Mouse (Mus musculus) left cerebral cortex, adult 9 months (tissue): Measurements from ENCODE around the gene Akain1.

Experiments used
- DNase-seq, 2 experiments: peaks; one replicate each; pipeline ENCODE4 v3.0.0; 2022; ENCODE audit warnings: low spot score in 2 of 2

The Akain1 gene

GRCm38 (mm10) chr17:69438990-69439491, at the start of gene Akain1:
Akain1 (plus strand) TSS chr17:69439326.
- DNase-seq, result peak in 1 of 2 experiments; percentile 34

DNA sequence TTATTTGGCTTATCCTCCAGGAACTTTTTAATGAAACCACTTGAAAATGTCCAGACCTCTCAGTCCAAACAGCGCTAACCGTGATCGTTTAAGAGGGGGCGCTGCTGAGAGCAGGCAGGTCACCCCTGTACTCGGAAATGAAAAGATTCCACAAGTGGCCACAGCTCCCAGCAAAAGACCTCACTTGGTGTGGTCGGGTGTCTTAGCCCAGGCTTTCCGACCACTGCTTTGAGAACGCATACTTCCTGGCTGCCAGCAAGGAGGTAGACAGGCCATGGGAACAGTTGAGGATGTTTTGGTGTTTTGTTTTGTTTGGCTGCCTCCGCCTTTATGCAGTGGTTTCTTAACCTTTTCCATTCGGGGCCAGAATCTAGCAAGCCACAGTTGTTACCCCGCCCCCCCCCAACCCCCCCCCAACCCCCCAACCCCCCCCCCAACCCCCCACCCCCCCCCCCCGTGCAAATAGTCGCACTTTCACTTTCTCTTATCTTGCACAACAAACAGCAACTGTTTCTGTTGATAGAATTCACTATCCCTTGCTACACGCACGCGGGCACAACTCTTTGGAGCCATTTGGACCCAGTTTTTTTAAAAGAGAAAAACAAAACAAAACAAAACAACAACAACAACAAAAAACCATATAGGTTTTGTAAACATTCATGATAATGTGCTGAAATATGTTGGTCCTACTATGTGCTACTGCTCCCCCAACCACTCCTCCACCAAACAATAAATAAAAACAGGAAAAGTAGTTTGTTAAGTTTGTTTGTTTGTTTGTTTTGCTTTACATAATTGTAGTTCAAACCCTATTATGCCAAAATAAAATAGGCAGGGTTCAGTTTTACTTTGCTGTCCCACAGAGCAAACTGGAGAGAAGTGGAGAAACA, 42.7 kb upstream of the Akain1 start:
- no peak for DNase-seq

- DNase-seq, result no peak
Observed at GRCm38 (mm10) chr17:69397163-69397562, 42.0 kb upstream of the Akain1 start.

- no peak for DNase-seq
Observed at GRCm38 (mm10) chr17:69398092-69398491, 41.0 kb upstream of the Akain1 start.

- DNase-seq, result no peak
Observed at GRCm38 (mm10) chr17:69401146-69401545, 38.0 kb upstream of the Akain1 start.

DNA sequence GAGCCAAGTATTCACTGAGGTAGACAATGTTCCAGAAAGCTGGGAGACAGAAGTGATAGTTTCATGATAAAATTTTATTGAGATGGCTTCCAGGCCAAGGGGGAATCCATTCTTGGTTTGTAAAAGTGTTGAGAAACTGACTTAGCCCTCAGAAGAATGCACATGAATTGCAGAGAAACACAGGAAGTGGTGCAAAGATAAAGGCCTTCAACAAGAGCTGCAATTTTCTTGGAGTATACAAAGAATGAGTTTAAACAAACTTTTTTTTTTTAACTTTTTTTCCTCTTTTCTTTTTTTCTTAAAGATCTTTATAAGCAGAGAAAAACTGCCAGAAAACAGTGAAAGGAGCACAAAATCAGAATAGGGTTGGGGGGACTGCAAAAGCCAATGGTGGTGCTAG, 23.0 kb upstream of the Akain1 start:
- no peak for DNase-seq

DNA sequence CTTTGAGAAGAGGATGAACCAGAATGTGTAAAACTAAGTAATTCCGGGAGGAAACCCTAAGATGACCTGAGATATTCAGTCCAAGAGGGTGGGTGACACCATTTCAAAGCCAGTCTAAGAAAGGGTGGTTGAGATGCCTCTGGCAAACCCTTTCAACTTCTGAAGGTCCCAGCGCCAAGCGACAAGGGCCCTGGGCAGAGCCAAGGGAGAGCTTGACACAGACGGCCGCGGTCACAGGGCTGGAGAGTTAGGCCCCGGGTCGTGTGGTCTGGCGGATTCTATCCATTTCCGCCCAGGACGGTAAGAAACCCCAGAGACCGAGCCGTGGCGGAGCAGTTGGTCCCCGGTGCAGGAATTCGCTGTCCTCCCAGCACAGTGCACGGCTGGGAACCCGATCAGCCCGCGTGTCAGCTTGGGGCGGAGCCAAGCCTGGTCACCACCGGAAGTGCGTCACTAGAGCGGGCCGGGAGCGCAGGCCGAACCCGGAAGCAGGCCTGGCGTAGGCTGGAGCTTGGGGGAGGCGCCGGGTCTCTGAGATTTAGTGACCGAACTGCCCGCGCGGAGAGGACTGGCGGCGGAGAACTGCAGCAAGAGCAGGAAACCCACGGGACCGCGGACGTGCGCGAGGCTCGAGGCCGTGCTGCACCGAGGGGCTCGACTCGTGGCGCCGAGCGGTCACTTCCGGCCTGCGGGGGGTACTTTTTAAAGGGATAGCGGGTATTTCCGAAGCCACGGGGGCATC, 22.0 kb upstream of the Akain1 start:
- DNase-seq, result peak; percentile 80 to 94

DNA sequence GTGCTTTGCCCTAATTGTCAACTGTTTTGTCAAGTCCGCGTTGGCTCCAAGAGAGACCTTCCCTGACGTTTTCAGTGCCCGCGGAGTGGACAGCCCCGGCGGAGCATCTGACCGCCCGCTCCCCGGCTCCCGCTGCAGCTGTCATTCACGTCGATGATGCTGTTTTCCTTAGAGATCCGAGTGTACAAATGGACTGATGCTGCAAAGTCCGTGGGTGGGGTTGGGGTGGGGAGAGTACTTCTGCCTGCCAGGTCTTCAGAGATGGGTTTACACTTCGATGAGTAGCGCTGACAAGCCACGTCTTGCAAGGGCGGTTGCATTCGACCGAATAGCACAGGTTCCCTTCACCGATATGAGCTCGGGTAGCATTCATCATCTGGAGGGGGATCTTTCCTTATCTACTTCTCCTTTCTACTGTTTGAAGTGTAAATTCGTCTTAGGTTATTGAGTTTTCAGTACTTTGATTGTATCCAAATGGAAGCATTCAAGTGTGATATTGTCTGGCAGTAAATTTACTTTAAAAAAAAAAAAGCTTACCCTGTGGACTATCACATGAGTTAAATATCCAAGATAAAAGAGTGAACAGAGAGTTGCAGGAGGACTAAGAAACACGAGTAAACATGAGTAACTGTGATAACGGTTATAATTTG, 21.3 kb upstream of the Akain1 start:
- DNase-seq, result no peak

GRCm38 (mm10) chr17:69421592-69421991, 17.5 kb upstream of the Akain1 start:
- DNase-seq, result no peak

- DNase-seq, result no peak
Observed at GRCm38 (mm10) chr17:69437836-69438235, 1.3 kb upstream of the Akain1 start.

GRCm38 (mm10) chr17:69438486-69438885, 640 bp upstream of the Akain1 start:
- no peak for DNase-seq

DNA sequence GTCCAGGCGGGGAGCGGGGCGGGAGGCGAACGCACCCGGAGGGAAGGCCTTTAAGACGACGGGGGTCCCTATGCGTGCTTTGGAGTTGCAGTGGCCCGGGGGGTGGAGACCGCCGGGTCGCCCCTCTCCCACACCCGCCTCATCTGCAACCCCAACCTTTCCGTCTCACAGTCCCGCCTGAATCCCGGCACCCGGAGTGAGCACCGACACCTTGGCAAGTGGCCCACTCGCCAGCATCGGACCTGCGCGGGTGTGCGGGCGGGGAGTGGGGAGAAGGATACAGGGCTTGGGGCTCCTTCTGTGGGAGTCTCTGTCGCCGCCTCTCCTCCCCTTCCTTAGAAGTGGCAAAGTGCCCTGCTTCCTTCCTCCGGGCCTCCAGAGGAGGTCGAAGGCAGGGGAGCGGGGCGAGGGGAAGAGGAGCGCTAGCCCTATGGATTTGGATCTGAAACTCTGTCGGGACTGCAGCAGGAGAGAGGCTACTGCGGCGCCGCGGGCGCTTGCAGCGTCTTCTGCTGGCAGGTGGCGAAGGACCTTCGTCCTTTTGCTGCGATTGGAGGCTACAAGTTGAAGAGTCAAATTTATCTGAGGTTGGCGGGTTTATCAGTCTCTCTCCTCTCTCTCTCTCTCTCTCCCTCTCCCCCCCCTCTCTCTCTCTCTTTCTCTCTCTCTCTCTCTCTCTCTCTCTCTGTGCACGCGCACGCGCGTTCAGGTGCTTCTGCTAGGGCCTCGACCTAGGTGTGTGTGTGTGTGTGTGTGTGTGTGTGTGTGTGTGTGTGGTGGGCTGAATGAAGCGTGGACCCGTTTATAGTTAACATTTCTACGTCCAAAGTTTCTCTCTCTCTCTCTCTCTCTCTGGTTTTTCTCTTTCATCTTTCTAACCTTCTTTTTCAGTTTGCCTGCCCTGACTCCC, 700 bp downstream of the Akain1 start:
- peak in 1 of 2 experiments; percentile 25 for DNase-seq

DNA sequence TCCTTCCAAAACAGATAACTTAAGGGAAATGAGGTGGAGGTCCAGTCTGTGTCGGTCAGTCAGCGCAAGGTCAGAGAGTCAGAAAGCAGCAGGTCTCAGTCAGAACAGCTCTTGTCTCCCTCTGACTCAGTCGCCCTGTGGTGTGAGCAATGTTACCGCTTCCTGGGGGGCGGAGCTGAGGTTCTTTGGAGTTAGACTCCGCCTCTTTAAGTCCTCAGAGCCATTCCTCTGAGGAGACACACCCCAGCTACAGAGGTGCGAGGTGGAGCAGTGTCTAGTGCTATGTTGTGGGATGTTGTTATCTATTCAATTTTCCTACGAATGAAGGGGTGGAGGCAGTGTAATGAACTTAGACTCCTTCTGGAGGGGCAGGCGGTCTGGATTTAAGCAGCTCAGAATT, 1.9 kb downstream of the Akain1 start:
- no peak for DNase-seq

GRCm38 (mm10) chr17:69448679-69449078, 9.6 kb downstream of the Akain1 start:
- no peak for DNase-seq

DNA sequence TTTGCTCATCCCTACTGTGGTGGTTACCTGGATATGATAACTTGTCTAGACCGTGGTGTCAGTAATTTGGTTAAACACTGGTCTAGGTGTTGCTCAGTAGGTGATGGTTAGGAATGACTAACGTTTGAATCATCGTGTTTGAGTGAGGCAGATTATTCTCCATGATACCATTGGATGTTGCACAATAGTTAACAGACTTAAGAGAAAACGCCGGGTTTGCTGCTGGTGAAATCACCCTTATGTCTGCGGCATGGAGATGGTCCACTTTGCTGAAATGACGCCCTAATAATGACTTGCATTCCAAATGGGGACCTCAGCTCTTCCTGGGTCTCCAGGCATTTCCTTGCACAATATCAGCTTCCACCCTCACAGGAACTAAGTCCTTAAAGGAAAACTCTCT, 22.6 kb downstream of the Akain1 start:
- no peak for DNase-seq

- no peak for DNase-seq
Observed at GRCm38 (mm10) chr17:69463037-69463436, 23.9 kb downstream of the Akain1 start.

GRCm38 (mm10) chr17:69471171-69471570, 32.0 kb downstream of the Akain1 start:
- DNase-seq, result no peak

DNA sequence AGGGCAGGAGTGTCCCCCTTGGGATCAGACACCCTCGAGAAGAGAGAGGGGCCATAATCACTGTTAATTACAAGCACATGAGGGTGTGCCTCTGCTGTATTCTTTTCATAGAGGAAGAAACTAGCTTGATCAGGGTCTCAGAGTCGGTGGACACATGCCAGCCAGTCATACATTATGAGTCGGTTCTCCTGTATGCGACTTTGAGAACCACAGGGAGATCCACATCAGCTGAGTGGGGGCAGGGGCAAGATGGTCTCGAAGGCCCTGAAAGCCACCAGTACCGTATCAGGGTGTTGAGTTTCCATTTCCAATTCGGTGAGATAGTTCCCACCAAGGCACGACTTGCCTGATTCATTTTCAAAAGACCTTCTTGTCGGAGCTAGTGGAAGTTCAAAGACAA, 33.3 kb downstream of the Akain1 start:
- DNase-seq, result no peak

- no peak for DNase-seq
Observed at GRCm38 (mm10) chr17:69474084-69474483, 35.0 kb downstream of the Akain1 start.

DNA sequence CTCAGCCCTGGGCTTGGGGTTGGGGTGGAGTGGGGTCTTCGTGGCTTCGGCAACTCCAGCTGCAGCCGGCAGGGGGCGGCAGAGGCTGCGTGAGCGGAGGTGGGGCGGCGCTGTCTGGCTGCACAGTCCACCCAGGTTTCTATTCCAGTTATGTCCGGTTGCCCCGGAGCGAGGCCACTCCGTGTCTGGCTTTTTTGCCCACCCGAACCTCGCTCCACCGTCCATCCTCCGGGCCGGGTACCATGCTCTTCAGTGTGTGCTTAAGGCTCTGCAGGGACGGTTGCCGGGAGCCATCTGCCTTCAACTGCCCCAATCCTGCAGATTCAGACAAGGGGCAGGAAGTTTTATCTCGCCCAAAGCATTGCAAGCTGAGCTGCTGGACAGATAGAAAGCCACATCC, 36.3 kb downstream of the Akain1 start:
- peak in 1 of 2 experiments; percentile 37 for DNase-seq

GRCm38 (mm10) chr17:69477526-69477925, 38.4 kb downstream of the Akain1 start:
- no peak for DNase-seq
